Mouse (Mus musculus): ENCODE measurements around the gene Tpr. TPM values are rescaled to one million over a fixed set of nuclear protein-coding genes. Genes with fewer than 3 reads are reported as not detected.

Tpr gene
- 144 and 154 TPM in 2 replicates for polyA plus RNA-seq (2014; fragmentation: Nextera tagmentation; extraction: Ambion mirVana)

GRCm38 (mm10) chr1:150392638-150393487, at the start of gene Tpr, which contains the start of gene Odr4:
Gene Tpr, plus strand, starts transcription at chr1:150392838.
Gene Odr4, minus strand, starts transcription at chr1:150393080.
- under 1% methylated on average over 56 of the region's 76 CpGs for WGBS
- peak within 1 kb of the TSS; percentile 94 for H3K27ac ChIP-seq (replicated peaks; ENCODE audit: low read depth, low read length)
- peak within 1 kb of the TSS; percentile 83 for H3K9ac ChIP-seq (ENCODE audit: low read depth, low read length)
- no peaks in the 10 kb centered on the region for H3K9me3 ChIP-seq (ENCODE audit: control insufficient read depth, low read length)
- H3K4me3 ChIP-seq (ENCODE audit: low read depth, low read length) = peak within 1 kb of the TSS; percentile 83
- DNase-seq (ENCODE audit: low spot score) (peak; percentile 99), ATAC-seq (ENCODE audit: low read depth) (peak; percentile 98)
- H3K36me3 ChIP-seq (ENCODE audit: control insufficient read depth, insufficient read depth, low read length) = peaks cover 47% of the 10 kb centered on the region
- peaks cover 7% of the 10 kb centered on the region; the same call in 1 of the 2 replicates for H3K4me1 ChIP-seq (ENCODE audit: control insufficient read depth, insufficient read depth, low read length)
- H3K27me3 ChIP-seq (replicated peaks; ENCODE audit: control insufficient read depth, insufficient read depth, low read length) = no peaks in the 10 kb centered on the region
- peak within 1 kb of the TSS; percentile 72 for H3K4me2 ChIP-seq (ENCODE audit: low read depth, low read length)

DNA sequence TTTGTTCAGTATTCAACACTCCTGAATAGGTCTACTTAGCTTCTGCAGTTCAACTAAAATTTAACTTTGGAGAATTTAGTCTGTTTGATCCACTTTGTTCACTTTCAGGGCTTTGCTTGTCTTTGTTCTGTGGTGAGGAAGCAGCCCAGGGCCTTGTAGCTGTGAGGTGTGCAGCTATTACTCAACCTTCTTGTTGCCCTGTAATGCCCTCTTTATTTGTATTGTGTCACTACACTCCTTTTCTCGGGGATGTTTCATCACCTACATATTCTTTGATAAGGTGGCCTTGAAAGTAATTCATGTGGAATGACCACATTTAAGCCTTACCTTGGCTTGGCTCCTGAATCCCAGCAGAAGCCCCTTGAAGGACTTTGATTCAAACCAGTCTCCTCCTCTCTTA, 31.8 kb upstream of the Tpr start:
- no peak overlapping the region for H3K4me2 ChIP-seq (ENCODE audit: low read depth, low read length)
- H3K9me3 ChIP-seq (ENCODE audit: control insufficient read depth, low read length) = no peaks in the 10 kb centered on the region
- 83% methylated on average over 1 of the region's 1 CpGs for whole genome bisulfite sequencing
- H3K27ac ChIP-seq (replicated peaks; ENCODE audit: low read depth, low read length) = no peak overlapping the region
- DNase-seq (ENCODE audit: low spot score) (no peak), ATAC-seq (ENCODE audit: low read depth) (no peak)
- H3K4me1 ChIP-seq (ENCODE audit: control insufficient read depth, insufficient read depth, low read length) = no peaks in the 10 kb centered on the region
- H3K27me3 ChIP-seq (replicated peaks; ENCODE audit: control insufficient read depth, insufficient read depth, low read length) = no peaks in the 10 kb centered on the region
- H3K4me3 ChIP-seq (ENCODE audit: low read depth, low read length) = no peak overlapping the region
- no peak overlapping the region for H3K9ac ChIP-seq (ENCODE audit: low read depth, low read length)
- H3K36me3 ChIP-seq (ENCODE audit: control insufficient read depth, insufficient read depth, low read length) = peaks cover 47% of the 10 kb centered on the region

DNA sequence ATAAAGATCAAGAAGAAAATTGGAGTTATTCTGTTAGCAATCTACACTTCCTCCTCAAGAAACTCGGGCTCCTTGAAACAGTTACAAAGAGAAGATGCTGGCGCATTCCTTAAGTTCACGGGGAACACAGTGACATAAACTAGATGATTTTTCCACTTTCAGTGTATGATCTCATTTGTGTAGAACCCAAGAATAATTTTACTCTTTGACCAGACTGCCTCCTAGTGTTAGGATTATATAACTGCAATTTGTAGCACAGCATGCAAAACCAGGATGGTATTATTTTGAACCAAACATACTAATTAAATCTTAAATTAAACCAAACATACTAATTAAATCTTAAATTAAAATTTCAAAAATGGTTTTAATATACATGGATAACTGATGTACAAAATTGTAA, 19.7 kb upstream of the Tpr start:
- no peak overlapping the region for H3K27ac ChIP-seq (replicated peaks; ENCODE audit: low read depth, low read length)
- no peaks in the 10 kb centered on the region for H3K4me1 ChIP-seq (ENCODE audit: control insufficient read depth, insufficient read depth, low read length)
- ATAC-seq (ENCODE audit: low read depth) (no peak), DNase-seq (ENCODE audit: low spot score) (no peak)
- no peaks in the 10 kb centered on the region for H3K9me3 ChIP-seq (ENCODE audit: control insufficient read depth, low read length)
- no peak overlapping the region for H3K9ac ChIP-seq (ENCODE audit: low read depth, low read length)
- peaks cover 27% of the 10 kb centered on the region for H3K36me3 ChIP-seq (ENCODE audit: control insufficient read depth, insufficient read depth, low read length)
- WGBS = 83% methylated on average over 3 of the region's 3 CpGs
- H3K4me3 ChIP-seq (ENCODE audit: low read depth, low read length) = no peak overlapping the region
- H3K4me2 ChIP-seq (ENCODE audit: low read depth, low read length) = no peak overlapping the region
- H3K27me3 ChIP-seq (replicated peaks; ENCODE audit: control insufficient read depth, insufficient read depth, low read length) = no peaks in the 10 kb centered on the region

DNA sequence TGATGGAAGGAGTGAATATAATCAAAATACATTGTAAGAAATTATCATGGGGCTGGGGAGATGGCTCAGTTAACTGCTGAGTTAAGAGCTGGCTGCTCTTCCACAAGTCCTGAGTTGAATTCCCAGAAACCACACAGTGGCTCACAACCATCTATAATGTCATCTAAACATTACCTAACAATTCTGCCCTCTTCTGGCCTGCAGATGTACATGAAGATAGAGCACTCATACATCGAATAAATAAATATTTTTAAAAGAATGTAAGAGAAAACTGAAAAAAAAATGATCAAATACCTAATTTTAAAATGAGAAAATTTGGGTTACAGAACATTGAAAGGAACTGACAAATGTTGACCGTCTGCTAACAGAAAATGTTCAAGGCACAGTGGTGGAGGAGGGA, 18.4 kb upstream of the Tpr start:
- no peak overlapping the region for H3K27ac ChIP-seq (replicated peaks; ENCODE audit: low read depth, low read length)
- no peak for ATAC-seq (ENCODE audit: low read depth)
- H3K4me2 ChIP-seq (ENCODE audit: low read depth, low read length) = no peak overlapping the region

DNA sequence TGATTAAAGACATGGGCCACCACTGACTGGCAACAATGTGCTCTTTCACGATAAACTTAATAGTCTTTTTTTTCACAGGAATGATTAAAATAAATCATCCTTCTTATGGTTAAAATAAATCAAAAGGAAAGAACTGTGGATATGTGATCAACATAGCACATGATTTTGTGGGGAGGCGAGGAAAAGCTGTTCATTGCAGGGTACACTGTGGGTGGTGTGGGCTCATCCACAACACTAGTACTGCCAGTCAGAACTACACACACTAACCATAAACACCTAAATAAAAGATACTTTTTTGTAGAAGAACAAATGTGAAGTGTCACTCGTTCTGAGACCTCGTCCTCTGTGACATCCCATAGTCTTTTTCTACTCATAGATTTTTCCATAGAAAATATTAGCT, 8.5 kb upstream of the Tpr start:
- H3K9me3 ChIP-seq (ENCODE audit: control insufficient read depth, low read length) = no peaks in the 10 kb centered on the region
- no peaks in the 10 kb centered on the region for H3K4me1 ChIP-seq (ENCODE audit: control insufficient read depth, insufficient read depth, low read length)
- no peak overlapping the region for H3K9ac ChIP-seq (ENCODE audit: low read depth, low read length)
- no peak for ATAC-seq (ENCODE audit: low read depth)
- H3K4me2 ChIP-seq (ENCODE audit: low read depth, low read length) = no peak overlapping the region
- WGBS = 95% methylated on average over 4 of the region's 4 CpGs
- H3K27ac ChIP-seq (replicated peaks; ENCODE audit: low read depth, low read length) = no peak overlapping the region
- no peaks in the 10 kb centered on the region for H3K27me3 ChIP-seq (replicated peaks; ENCODE audit: control insufficient read depth, insufficient read depth, low read length)
- H3K4me3 ChIP-seq (ENCODE audit: low read depth, low read length) = no peak overlapping the region
- peaks cover 57% of the 10 kb centered on the region for H3K36me3 ChIP-seq (ENCODE audit: control insufficient read depth, insufficient read depth, low read length)
- DNase-seq (ENCODE audit: low spot score) = no peak

More for the DNA sequence above, 18.4 kb upstream of the Tpr start:
- Histone ChIP-seq H3K9ac (ENCODE audit: low read depth, low read length) (no peak overlapping the region), H3K9me3 (ENCODE audit: control insufficient read depth, low read length) (no peaks in the 10 kb centered on the region), H3K36me3 (ENCODE audit: control insufficient read depth, insufficient read depth, low read length) (peaks cover 36% of the 10 kb centered on the region), H3K4me1 (ENCODE audit: control insufficient read depth, insufficient read depth, low read length) (no peaks in the 10 kb centered on the region), H3K4me3 (ENCODE audit: low read depth, low read length) (no peak overlapping the region), H3K27me3 (replicated peaks; ENCODE audit: control insufficient read depth, insufficient read depth, low read length) (no peaks in the 10 kb centered on the region)
- 85% methylated on average over 2 of the region's 2 CpGs for WGBS
- DNase-seq (ENCODE audit: low spot score) = no peak

- no peak for ATAC-seq (ENCODE audit: low read depth)
- no peak overlapping the region for H3K27ac ChIP-seq (replicated peaks; ENCODE audit: low read depth, low read length)
These were observed 5.1 kb upstream of the Tpr start for GRCm38 (mm10) chr1:150387572-150387971.

GRCm38 (mm10) chr1:150389390-150390129, 3.1 kb upstream of the Tpr start:
- DNase-seq (ENCODE audit: low spot score) = no peak
- no peak overlapping the region for H3K27ac ChIP-seq (replicated peaks; ENCODE audit: low read depth, low read length)
- peaks cover 7% of the 10 kb centered on the region; the same call in 1 of the 2 replicates for H3K4me1 ChIP-seq (ENCODE audit: control insufficient read depth, insufficient read depth, low read length)
- no peak overlapping the region for H3K9ac ChIP-seq (ENCODE audit: low read depth, low read length)
- 90% methylated on average over 6 of the region's 6 CpGs for WGBS
- H3K36me3 ChIP-seq (ENCODE audit: control insufficient read depth, insufficient read depth, low read length) = peaks cover 41% of the 10 kb centered on the region
- no peak overlapping the region for H3K4me3 ChIP-seq (ENCODE audit: low read depth, low read length)
- no peaks in the 10 kb centered on the region for H3K27me3 ChIP-seq (replicated peaks; ENCODE audit: control insufficient read depth, insufficient read depth, low read length)
- no peak for ATAC-seq (ENCODE audit: low read depth)
- no peaks in the 10 kb centered on the region for H3K9me3 ChIP-seq (ENCODE audit: control insufficient read depth, low read length)
- H3K4me2 ChIP-seq (ENCODE audit: low read depth, low read length) = no peak overlapping the region

More at GRCm38 (mm10) chr1:150387572-150387971, 5.1 kb upstream of the Tpr start:
- no peak overlapping the region for H3K4me2 ChIP-seq (ENCODE audit: low read depth, low read length)
- peaks cover 53% of the 10 kb centered on the region for H3K36me3 ChIP-seq (ENCODE audit: control insufficient read depth, insufficient read depth, low read length)
- H3K4me1 ChIP-seq (ENCODE audit: control insufficient read depth, insufficient read depth, low read length) = peaks cover 7% of the 10 kb centered on the region; the same call in 1 of the 2 replicates
- no peak overlapping the region for H3K4me3 ChIP-seq (ENCODE audit: low read depth, low read length)
- DNase-seq (ENCODE audit: low spot score) = no peak
- no peaks in the 10 kb centered on the region for H3K9me3 ChIP-seq (ENCODE audit: control insufficient read depth, low read length)
- WGBS = 91% methylated on average over 9 of the region's 9 CpGs
- H3K27me3 ChIP-seq (replicated peaks; ENCODE audit: control insufficient read depth, insufficient read depth, low read length) = no peaks in the 10 kb centered on the region
- H3K9ac ChIP-seq (ENCODE audit: low read depth, low read length) = no peak overlapping the region

GRCm38 (mm10) chr1:150391931-150392637, 554 bp upstream of the Tpr start:
- ATAC-seq (ENCODE audit: low read depth) (peak; percentile 2; the same call in 1 of the 2 replicates), DNase-seq (ENCODE audit: low spot score) (no peak)
- Histone ChIP-seq H3K9me3 (ENCODE audit: control insufficient read depth, low read length) (no peaks in the 10 kb centered on the region), H3K27me3 (replicated peaks; ENCODE audit: control insufficient read depth, insufficient read depth, low read length) (no peaks in the 10 kb centered on the region), H3K4me2 (ENCODE audit: low read depth, low read length) (peak overlapping the region; percentile 68), H3K36me3 (ENCODE audit: control insufficient read depth, insufficient read depth, low read length) (peaks cover 48% of the 10 kb centered on the region), H3K27ac (replicated peaks; ENCODE audit: low read depth, low read length) (peak overlapping the region; percentile 94), H3K9ac (ENCODE audit: low read depth, low read length) (peak overlapping the region; percentile 83), H3K4me1 (ENCODE audit: control insufficient read depth, insufficient read depth, low read length) (peaks cover 7% of the 10 kb centered on the region; the same call in 1 of the 2 replicates), H3K4me3 (ENCODE audit: low read depth, low read length) (peak overlapping the region; percentile 83)
- WGBS = 25% methylated on average over 11 of the region's 11 CpGs

Data from embryonic facial prominence, embryonic 14.5 days (tissue).